Mouse (Mus musculus) midbrain, embryonic 16.5 days (tissue): ENCODE data around the gene Cfap74. TPM values are rescaled to one million over a fixed set of nuclear protein-coding genes. Genes with fewer than 3 reads are reported as not detected.

Experiments
- ATAC-seq: fragments of 200-750 bp; cut with Nextera tagmentation; 2 replicates; pipeline ENCODE4 v1.8.0; 2017; ENCODE audit warnings: moderate TSS enrichment
- H3K27ac ChIP-seq: fragments of 300-500 bp; sonication (generic); 2 replicates; pipeline ENCODE4 v1.5.1; 2014; ENCODE audit warnings: mild to moderate bottlenecking, low read length, mixed read lengths
- H3K27me3 ChIP-seq: fragments of 300-500 bp; sonication (generic); 2 replicates; pipeline ENCODE4 v1.6.1; 2014; ENCODE audit warnings: low read depth, low read length, mixed read lengths; ENCODE audit not compliant: control insufficient read depth, insufficient read depth
- H3K36me3 ChIP-seq: fragments of 300-500 bp; sonication (generic); 2 replicates; pipeline ENCODE4 v1.6.1; 2014; ENCODE audit warnings: mild to moderate bottlenecking, low read length, moderate library complexity, mixed read lengths; ENCODE audit not compliant: control insufficient read depth, insufficient read depth
- H3K4me1 ChIP-seq: fragments of 300-500 bp; sonication (generic); 2 replicates; pipeline ENCODE4 v1.6.1; 2014; ENCODE audit warnings: mild to moderate bottlenecking, low read length, mixed read lengths; ENCODE audit not compliant: control insufficient read depth, insufficient read depth
- H3K4me2 ChIP-seq: fragments of 300-500 bp; sonication (generic); 2 replicates; pipeline ENCODE4 v1.6.1; 2014; ENCODE audit warnings: mild to moderate bottlenecking, low read length, mixed read lengths
- H3K4me3 ChIP-seq: fragments of 300-500 bp; sonication (generic); 2 replicates; pipeline ENCODE4 v1.5.1; 2014; ENCODE audit warnings: low read depth, mild to moderate bottlenecking, low read length, moderate library complexity, mixed read lengths
- H3K9ac ChIP-seq: fragments of 300-500 bp; sonication (generic); 2 replicates; pipeline ENCODE4 v1.6.1; 2014; ENCODE audit warnings: low read depth, low read length, mixed read lengths
- H3K9me3 ChIP-seq: fragments of 300-500 bp; sonication (generic); replicated peaks from 2 replicates; pipeline ENCODE4 v1.6.1; 2014; ENCODE audit warnings: mild to moderate bottlenecking, low read length, mixed read lengths; ENCODE audit not compliant: control insufficient read depth, poor library complexity, severe bottlenecking
- WGBS: fragments of 180-500 bp; shearing (Covaris S2); extraction: QIAGEN DNeasy Blood & Tissue Kit; methylation state at CpG from one replicate; pipeline ENCODE4 v1.1.7; 2014; 5-methylcytosine and 5-hydroxymethylcytosine counted together
- polyA plus RNA-seq: library from polyadenylated mRNA; unstranded; fragments of >200 nt; fragmentation: Nextera tagmentation; extraction: Ambion mirVana; gene quantifications from 2 replicates; pipeline ENCODE4 v1.2.1, GENCODE M21; 2015

Cfap74 gene
- polyA plus RNA-seq, 1 experiment from 2014 or later: 5.9 TPM

- H3K4me2 ChIP-seq: no peak overlapping the region
- WGBS: 84% methylated on average over 15 of the region's 15 CpGs
- H3K4me1 ChIP-seq: no peaks in the 10 kb centered on the region
- no peak for ATAC-seq
- H3K9me3 ChIP-seq: no peaks in the 10 kb centered on the region
- H3K9ac ChIP-seq: no peak overlapping the region
- H3K36me3 ChIP-seq: no peaks in the 10 kb centered on the region
- no peaks in the 10 kb centered on the region for H3K27me3 ChIP-seq
- no peak overlapping the region for H3K27ac ChIP-seq
- H3K4me3 ChIP-seq: no peak overlapping the region
Measured at GRCm38 (mm10) chr4:155370737-155371715, 38.0 kb upstream of the Cfap74 start.

- Histone ChIP-seq H3K9ac (no peak overlapping the region), H3K27ac (no peak overlapping the region), H3K4me3 (no peak overlapping the region), H3K4me1 (no peaks in the 10 kb centered on the region), H3K27me3 (no peaks in the 10 kb centered on the region), H3K36me3 (no peaks in the 10 kb centered on the region), H3K9me3 (no peaks in the 10 kb centered on the region), H3K4me2 (no peak overlapping the region)
- 79% methylated on average over 5 of the region's 5 CpGs for WGBS
- no peak for ATAC-seq
Measured at GRCm38 (mm10) chr4:155371797-155372735, 36.9 kb upstream of the Cfap74 start.

- H3K4me2 ChIP-seq: no peak overlapping the region
- no peaks in the 10 kb centered on the region for H3K9me3 ChIP-seq
- no peak for ATAC-seq
- no peak overlapping the region for H3K9ac ChIP-seq
- no peaks in the 10 kb centered on the region for H3K27me3 ChIP-seq
- no peaks in the 10 kb centered on the region for H3K36me3 ChIP-seq
- H3K4me3 ChIP-seq: no peak overlapping the region
- H3K4me1 ChIP-seq: no peaks in the 10 kb centered on the region
- H3K27ac ChIP-seq: no peak overlapping the region
- 60% methylated on average over 7 of the region's 7 CpGs for WGBS
Measured at GRCm38 (mm10) chr4:155381974-155382373, 27.0 kb upstream of the Cfap74 start.

GRCm38 (mm10) chr4:155382752-155383151 lies 26.2 kb upstream of the Cfap74 start:
- H3K4me2 ChIP-seq: no peak overlapping the region
- no peak for ATAC-seq
- no peaks in the 10 kb centered on the region for H3K9me3 ChIP-seq
- no peak overlapping the region for H3K27ac ChIP-seq
- no peaks in the 10 kb centered on the region for H3K27me3 ChIP-seq
- no peaks in the 10 kb centered on the region for H3K36me3 ChIP-seq
- no peak overlapping the region for H3K4me3 ChIP-seq
- 30% methylated on average over 9 of the region's 9 CpGs for WGBS
- H3K9ac ChIP-seq: no peak overlapping the region
- H3K4me1 ChIP-seq: no peaks in the 10 kb centered on the region

GRCm38 (mm10) chr4:155383326-155383725 lies 25.7 kb upstream of the Cfap74 start:
- H3K9ac ChIP-seq: no peak overlapping the region
- no peaks in the 10 kb centered on the region for H3K4me1 ChIP-seq
- H3K36me3 ChIP-seq: no peaks in the 10 kb centered on the region
- ATAC-seq: no peak
- no peak overlapping the region for H3K27ac ChIP-seq
- no peak overlapping the region for H3K4me2 ChIP-seq
- no peaks in the 10 kb centered on the region for H3K27me3 ChIP-seq
- no peak overlapping the region for H3K4me3 ChIP-seq
- H3K9me3 ChIP-seq: no peaks in the 10 kb centered on the region
- WGBS: 74% methylated on average over 4 of the region's 4 CpGs

GRCm38 (mm10) chr4:155387166-155387565 lies 21.8 kb upstream of the Cfap74 start:
- ATAC-seq: no peak

GRCm38 (mm10) chr4:155395471-155395870 lies 13.5 kb upstream of the Cfap74 start:
- Histone ChIP-seq H3K4me2 (no peak overlapping the region), H3K4me1 (no peaks in the 10 kb centered on the region), H3K27me3 (peaks cover 26% of the 10 kb centered on the region), H3K9ac (no peak overlapping the region), H3K4me3 (no peak overlapping the region), H3K27ac (no peak overlapping the region), H3K9me3 (no peaks in the 10 kb centered on the region), H3K36me3 (no peaks in the 10 kb centered on the region)
- ATAC-seq: no peak
- 82% methylated on average over 5 of the region's 5 CpGs for WGBS

More at GRCm38 (mm10) chr4:155387166-155387565, 21.8 kb upstream of the Cfap74 start:
- Histone ChIP-seq H3K4me3 (no peak overlapping the region), H3K27ac (no peak overlapping the region), H3K36me3 (no peaks in the 10 kb centered on the region), H3K4me2 (no peak overlapping the region), H3K9ac (no peak overlapping the region), H3K4me1 (no peaks in the 10 kb centered on the region), H3K27me3 (no peaks in the 10 kb centered on the region), H3K9me3 (no peaks in the 10 kb centered on the region)
- WGBS: 86% methylated on average over 8 of the region's 8 CpGs

- ATAC-seq: no peak
- Histone ChIP-seq H3K9ac (no peak overlapping the region), H3K27me3 (peaks cover 26% of the 10 kb centered on the region), H3K27ac (no peak overlapping the region), H3K4me2 (no peak overlapping the region), H3K9me3 (no peaks in the 10 kb centered on the region), H3K4me1 (no peaks in the 10 kb centered on the region), H3K4me3 (no peak overlapping the region), H3K36me3 (no peaks in the 10 kb centered on the region)
- WGBS: 85% methylated on average over 4 of the region's 4 CpGs
Measured at GRCm38 (mm10) chr4:155396751-155397150, 12.2 kb upstream of the Cfap74 start.
